Mouse (Mus musculus): ENCODE data around the gene Tpmt.

Tpmt gene

GRCm38 (mm10) chr13:47042024-47042633, 2.4 kb downstream of the Tpmt start:
- DNase-seq (ENCODE audit: low spot score) = peak; percentile 22

DNA sequence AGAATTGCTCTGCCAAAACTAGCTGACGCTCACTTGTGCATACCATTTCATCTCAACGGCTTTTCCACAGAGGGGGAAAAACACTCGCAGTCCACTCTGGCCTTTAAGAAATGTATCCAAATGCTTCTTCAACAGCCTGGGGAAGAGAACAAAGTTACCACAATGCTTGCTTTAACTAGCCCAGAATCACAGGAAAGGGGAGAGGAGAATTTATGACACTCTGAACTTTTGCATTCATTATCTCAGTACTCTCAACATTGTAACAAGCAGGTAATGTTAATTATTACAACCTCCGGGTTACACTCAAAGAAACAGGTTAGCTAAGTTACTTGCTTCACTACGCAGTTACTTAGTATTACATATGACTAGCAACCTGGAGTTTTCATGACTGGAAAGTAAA, 4.5 kb downstream of the Tpmt start:
- no peak for DNase-seq (ENCODE audit: low spot score)

- DNase-seq (ENCODE audit: low spot score) = no peak
Observed at GRCm38 (mm10) chr13:47037946-47038345, 6.6 kb downstream of the Tpmt start.

GRCm38 (mm10) chr13:47033602-47034001, 10.9 kb downstream of the Tpmt start:
- no peak for DNase-seq (ENCODE audit: low spot score)

- DNase-seq (ENCODE audit: low spot score) = no peak
Observed at GRCm38 (mm10) chr13:47030376-47031107, 14.0 kb downstream of the Tpmt start.

- DNase-seq (ENCODE audit: low spot score) = no peak
Observed at GRCm38 (mm10) chr13:47020798-47021197, 23.7 kb downstream of the Tpmt start.

GRCm38 (mm10) chr13:47019774-47020173, 24.8 kb downstream of the Tpmt start:
- DNase-seq (ENCODE audit: low spot score) = no peak

- DNase-seq (ENCODE audit: low spot score) = peak; percentile 72
Observed at GRCm38 (mm10) chr13:47017259-47017658, 27.3 kb downstream of the Tpmt start.

- DNase-seq (ENCODE audit: low spot score) = no peak
Observed at GRCm38 (mm10) chr13:47015195-47015501, 29.4 kb downstream of the Tpmt start.

DNA sequence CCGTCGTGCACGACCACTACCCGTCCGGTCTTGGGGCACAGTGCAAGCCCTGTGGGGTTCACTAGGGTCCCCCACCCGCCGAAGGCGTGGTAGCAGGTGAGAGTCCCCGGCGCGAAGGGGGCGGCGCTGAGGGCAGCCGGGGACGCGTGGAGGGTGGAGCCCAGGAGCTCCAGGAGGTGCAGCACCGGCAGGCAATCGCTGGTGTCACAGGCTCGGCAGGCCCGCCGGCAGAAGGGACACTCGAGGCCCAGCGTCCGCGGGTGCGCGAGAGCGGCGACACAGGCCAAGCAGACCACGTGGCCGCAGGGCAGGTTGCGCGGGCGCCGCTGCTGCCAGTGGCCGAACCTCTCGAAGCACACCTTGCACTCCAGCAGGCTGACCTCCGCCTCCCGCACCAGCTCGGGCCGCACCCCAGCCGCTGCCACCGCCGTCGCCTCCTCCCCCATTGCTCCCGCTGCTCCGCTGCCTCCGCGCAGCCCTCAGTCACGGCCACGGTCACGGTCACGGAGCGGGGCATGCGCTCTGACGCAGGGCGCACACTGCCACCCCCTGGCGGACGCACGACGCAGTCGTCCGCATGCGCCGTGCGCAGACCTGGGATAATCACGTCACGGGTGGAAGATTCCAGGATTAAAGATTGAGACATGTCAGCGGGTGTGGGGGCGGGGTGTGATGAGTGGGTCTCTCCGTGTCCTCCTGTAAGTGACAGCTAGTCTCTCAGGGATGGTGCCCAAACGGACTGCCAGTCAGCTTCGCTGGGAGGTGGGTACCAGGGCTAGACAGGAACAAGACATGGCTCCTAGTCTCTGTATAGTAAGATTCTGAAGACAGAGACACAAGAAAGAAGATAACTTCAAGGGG, 30.0 kb downstream of the Tpmt start, which contains the start of gene Nhlrc1:
Nhlrc1 (minus strand) TSS at position 517 of the 861 bp plus-strand sequence.
- peak; percentile 84 for DNase-seq (ENCODE audit: low spot score)

DNA sequence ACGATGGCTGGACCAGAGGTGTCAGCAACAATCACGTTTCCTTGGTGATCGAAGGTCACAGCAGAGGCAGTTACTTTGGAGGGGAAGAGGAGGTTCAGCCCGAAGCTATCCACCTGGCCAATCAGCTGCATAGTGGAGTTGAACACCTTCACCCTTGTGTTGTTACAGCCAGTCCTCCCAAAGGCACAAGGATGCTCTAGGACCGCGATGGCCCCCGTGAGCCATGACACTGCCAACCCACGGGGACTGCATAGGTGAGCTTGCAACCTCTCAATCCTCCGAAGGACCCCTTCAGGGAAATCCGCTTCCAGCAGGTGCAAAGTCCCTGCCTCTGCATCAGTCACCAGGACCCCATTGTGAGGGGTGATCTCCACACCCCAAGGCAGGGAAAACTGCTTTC, 30.8 kb downstream of the Tpmt start:
- no peak for DNase-seq (ENCODE audit: low spot score)

DNA sequence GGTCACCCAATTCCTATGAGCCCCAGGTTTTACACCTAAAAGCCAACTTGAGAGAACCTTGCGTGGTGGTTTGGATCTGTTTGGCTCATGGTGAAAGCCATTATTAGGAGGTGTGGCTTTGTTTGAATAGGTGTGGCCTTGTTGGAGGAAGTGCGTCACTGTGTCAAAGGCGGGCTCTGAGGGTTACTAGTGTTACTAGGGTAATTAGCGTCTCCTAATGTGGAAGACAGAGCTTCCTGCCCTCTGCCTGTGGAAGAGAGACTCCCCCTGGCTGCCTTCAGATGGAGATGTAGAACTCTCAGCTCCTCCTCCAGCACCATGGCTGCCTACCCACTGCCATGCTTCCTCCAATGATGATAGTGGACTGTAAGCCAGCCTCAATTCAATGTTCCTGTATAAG, 42.9 kb downstream of the Tpmt start:
- DNase-seq (ENCODE audit: low spot score) = no peak

- no peak for DNase-seq (ENCODE audit: low spot score)
Observed at GRCm38 (mm10) chr13:46999498-46999897, 45.0 kb downstream of the Tpmt start.

- no peak for DNase-seq (ENCODE audit: low spot score)
Observed at GRCm38 (mm10) chr13:46997355-46997754, 47.2 kb downstream of the Tpmt start.

GRCm38 (mm10) chr13:46993274-46993551, 51.3 kb downstream of the Tpmt start:
- no peak for DNase-seq (ENCODE audit: low spot score)

- DNase-seq (ENCODE audit: low spot score) = no peak
Observed at GRCm38 (mm10) chr13:46992516-46993273, 51.8 kb downstream of the Tpmt start.

- DNase-seq (ENCODE audit: low spot score) = no peak
Observed at GRCm38 (mm10) chr13:46990376-46991011, 54.0 kb downstream of the Tpmt start.

GRCm38 (mm10) chr13:46987941-46988340, 56.6 kb downstream of the Tpmt start:
- no peak for DNase-seq (ENCODE audit: low spot score)

DNA sequence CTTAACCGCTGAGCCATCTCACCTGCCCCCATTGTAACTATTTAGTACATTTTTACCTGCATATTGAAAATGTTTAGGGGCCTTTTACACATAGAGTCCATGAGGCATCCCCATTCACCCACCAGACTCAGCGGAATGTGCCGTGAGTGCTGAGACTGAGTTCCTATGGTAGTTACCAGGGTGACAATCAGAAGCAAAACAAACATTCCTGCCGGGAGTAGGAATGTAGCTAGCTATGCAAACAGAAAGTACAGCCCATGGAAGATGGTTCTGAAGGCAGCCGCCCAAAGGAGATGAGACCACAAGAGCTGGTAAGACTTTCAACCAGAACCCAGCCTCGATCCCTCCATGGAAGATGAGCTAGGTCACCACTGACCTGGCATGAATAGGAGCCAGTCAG, 58.3 kb downstream of the Tpmt start:
- DNase-seq (ENCODE audit: low spot score) = no peak

DNA sequence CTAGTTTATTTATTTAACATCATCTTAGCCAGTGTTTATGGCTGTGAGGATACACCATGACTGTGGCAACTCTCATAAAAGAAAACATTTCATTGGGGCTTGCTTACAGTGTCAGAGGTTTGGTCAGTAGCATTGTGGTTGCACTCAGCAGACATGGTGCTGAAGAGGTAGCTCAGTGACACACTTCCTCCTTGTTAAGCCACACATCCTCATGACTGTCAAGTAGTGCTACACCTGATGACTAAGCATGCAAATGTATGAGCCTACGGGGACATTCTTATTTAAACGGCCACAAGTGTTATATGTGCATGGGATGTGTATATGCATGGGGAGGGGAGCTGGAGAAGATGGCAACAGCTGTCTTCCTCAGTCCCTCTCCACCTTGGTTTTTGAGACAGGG, 60.7 kb downstream of the Tpmt start:
- DNase-seq (ENCODE audit: low spot score) = no peak

DNA sequence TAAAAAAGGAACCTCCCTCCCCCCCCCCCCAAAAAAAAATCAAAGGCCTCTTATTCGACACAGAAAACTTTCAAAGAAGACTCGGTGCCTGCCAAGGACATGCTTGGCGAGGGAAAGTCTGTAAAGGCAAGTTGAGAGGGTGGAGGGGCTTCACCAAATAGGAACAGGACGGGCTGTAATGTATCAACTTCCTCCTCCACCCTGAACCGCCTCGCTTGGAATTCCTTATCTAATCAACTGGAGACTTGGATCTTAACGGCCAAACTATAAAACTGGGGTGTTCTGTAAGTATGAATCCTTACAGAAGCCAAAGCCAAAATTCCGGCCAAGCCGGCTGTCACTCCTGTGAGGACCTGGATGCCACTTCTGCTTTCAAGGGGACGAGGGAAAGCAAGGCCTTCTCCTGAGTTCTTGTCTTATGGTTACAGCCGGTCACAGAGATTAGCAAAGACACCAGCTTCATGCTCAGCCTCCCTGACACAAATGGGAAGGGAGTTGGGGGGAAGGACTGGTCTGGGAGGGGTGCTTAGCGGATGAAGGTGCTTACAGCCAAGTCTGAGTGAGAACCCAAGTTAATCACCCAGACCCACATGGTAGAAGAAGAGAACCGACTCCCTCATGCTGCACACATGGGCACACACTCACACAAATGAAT, 64.6 kb downstream of the Tpmt start:
- no peak for DNase-seq (ENCODE audit: low spot score)

Measured in retina, embryonic 14.5 days (tissue).